Mouse (Mus musculus) CH12.LX (cell line): ENCODE results near the gene Btbd10. TPM values are rescaled to one million over a fixed set of nuclear protein-coding genes. Genes with fewer than 3 reads are reported as not detected.

Source experiments
- DNase-seq: peaks from one replicate; pipeline ENCODE4 v3.0.0-alpha.2; 2013; ENCODE audit errors: extremely low read depth
- H3K27ac ChIP-seq: 2 replicates; pipeline ENCODE4 v1.5.1; 2012; ENCODE audit warnings: low read depth, mild to moderate bottlenecking, control low read depth, moderate library complexity; ENCODE audit not compliant: insufficient read depth
- H3K27me3 ChIP-seq: replicated peaks from 2 replicates; pipeline ENCODE3; 2012; ENCODE audit warnings: inconsistent platforms
- H3K36me3 ChIP-seq, 2 experiments: replicated peaks in 1 of 2; 2 replicates each; pipeline versions ENCODE3 to v1.6.1; 2012; ENCODE audit warnings: inconsistent platforms in 1 of 2, low read length in 1 of 2, mild to moderate bottlenecking in 1 of 2, mixed read lengths in 1 of 2, moderate library complexity in 1 of 2; ENCODE audit not compliant: control insufficient read depth in 1 of 2, insufficient read depth in 1 of 2
- H3K4me1 ChIP-seq, 2 experiments: 2 replicates each; pipeline ENCODE4 v1.6.1; 2012; ENCODE audit warnings: inconsistent platforms in 1 of 2, moderate library complexity in 1 of 2; ENCODE audit not compliant: insufficient read depth in 2 of 2, control insufficient read depth in 1 of 2
- H3K4me2 ChIP-seq: 2 replicates; pipeline ENCODE4 v1.6.1; 2012; ENCODE audit warnings: low read depth, mild to moderate bottlenecking, control low read depth; ENCODE audit not compliant: poor library complexity, insufficient read depth, severe bottlenecking
- H3K4me3 ChIP-seq, 3 experiments: fragments of 150-350 bp in 1 of 3; sonication (generic) in 1 of 3; replicated peaks in 1 of 3; 2 replicates each; pipeline versions ENCODE3 to v1.5.1; 2011 to 2012; ENCODE audit warnings: low read depth in 2 of 3, low read length in 2 of 3, mild to moderate bottlenecking in 2 of 3, moderate library complexity in 2 of 3, control low read depth in 1 of 3, improper control_type of control experiment in 1 of 3, inconsistent platforms in 1 of 3, mixed read lengths in 1 of 3; ENCODE audit not compliant: poor library complexity in 1 of 3
- H3K79me2 ChIP-seq: replicated peaks from 2 replicates; pipeline ENCODE4 v1.6.1; 2012; ENCODE audit warnings: mild to moderate bottlenecking, moderate library complexity; ENCODE audit not compliant: control insufficient read depth, poor library complexity, insufficient read depth, severe bottlenecking; ENCODE audit errors: extremely low read depth
- H3K9ac ChIP-seq: 2 replicates; pipeline ENCODE4 v1.6.1; 2012; ENCODE audit warnings: low read depth, mild to moderate bottlenecking, control low read depth, moderate library complexity; ENCODE audit not compliant: insufficient read depth
- H3K9me3 ChIP-seq: replicated peaks from 2 replicates; pipeline ENCODE3; 2012; ENCODE audit warnings: low read length, inconsistent platforms, mixed read lengths
- CHD2 ChIP-seq: IDR thresholded peaks from 2 replicates; pipeline ENCODE4 v1.6.1; 2011; ENCODE audit warnings: low read length, improper control_type of control experiment
- CTCF ChIP-seq, 2 experiments: IDR thresholded peaks in 1 of 2; conservative IDR thresholded peaks in 1 of 2; 2 replicates each; pipeline ENCODE4 v1.5.1; 2011 to 2012; ENCODE audit warnings: low read depth in 2 of 2, low read length in 2 of 2, improper control_type of control experiment in 1 of 2, inconsistent platforms in 1 of 2, mild to moderate bottlenecking in 1 of 2, moderate library complexity in 1 of 2
- ELF1 ChIP-seq: IDR thresholded peaks from 2 replicates; pipeline ENCODE4 v1.6.1; 2014; ENCODE audit warnings: low read depth, mild to moderate bottlenecking, inconsistent platforms, low read length, improper control_type of control experiment
- GABPA ChIP-seq: IDR thresholded peaks from 2 replicates; pipeline ENCODE4 v1.6.1; 2012; ENCODE audit warnings: low read depth, low read length, improper control_type of control experiment, inconsistent platforms; ENCODE audit not compliant: insufficient replicate concordance
- HCFC1 ChIP-seq: IDR thresholded peaks from 2 replicates; pipeline ENCODE4 v1.6.1; 2012; ENCODE audit warnings: low read depth, mild to moderate bottlenecking, inconsistent platforms, low read length, improper control_type of control experiment
- IRF4 ChIP-seq: IDR thresholded peaks from 2 replicates; pipeline ENCODE4 v1.6.1; 2014; ENCODE audit warnings: low read depth, mild to moderate bottlenecking, inconsistent platforms, low read length, improper control_type of control experiment
- JUND ChIP-seq: conservative IDR thresholded peaks from 2 replicates; pipeline ENCODE4 v1.6.1; 2011; ENCODE audit warnings: low read depth, low read length, improper control_type of control experiment
- KAT2A ChIP-seq: IDR thresholded peaks from 2 replicates; pipeline ENCODE4 v1.6.1; 2012; ENCODE audit warnings: low read length, improper control_type of control experiment, inconsistent platforms; ENCODE audit not compliant: insufficient replicate concordance
- MAFK ChIP-seq: IDR thresholded peaks from 2 replicates; pipeline ENCODE4 v1.6.1; 2011; ENCODE audit warnings: low read length, improper control_type of control experiment; ENCODE audit not compliant: insufficient replicate concordance
- MAX ChIP-seq: IDR thresholded peaks from 2 replicates; pipeline ENCODE4 v1.6.1; 2011; ENCODE audit warnings: low read length, improper control_type of control experiment
- MEF2A ChIP-seq: IDR thresholded peaks from 2 replicates; pipeline ENCODE4 v1.6.1; 2014; ENCODE audit warnings: low read depth, mild to moderate bottlenecking, inconsistent platforms, low read length, improper control_type of control experiment, borderline replicate concordance
- MXI1 ChIP-seq: IDR thresholded peaks from 2 replicates; pipeline ENCODE4 v1.6.1; 2011; ENCODE audit warnings: mild to moderate bottlenecking, low read depth, low read length, improper control_type of control experiment
- MYC ChIP-seq: IDR thresholded peaks from 2 replicates; pipeline ENCODE4 v1.6.1; 2011; ENCODE audit warnings: low read depth, mild to moderate bottlenecking, improper control_type of control experiment, low read length
- PAX5 ChIP-seq: IDR thresholded peaks from 2 replicates; pipeline ENCODE4 v1.6.1; 2012; ENCODE audit warnings: low read length, inconsistent platforms, mixed read lengths
- POLR2A ChIP-seq: IDR thresholded peaks from 2 replicates; pipeline ENCODE4 v1.6.1; 2011; ENCODE audit warnings: low read depth, mild to moderate bottlenecking, improper control_type of control experiment, low read length
- RAD21 ChIP-seq: IDR thresholded peaks from 2 replicates; pipeline ENCODE4 v1.6.1; 2011; ENCODE audit warnings: low read depth, mild to moderate bottlenecking, low read length, improper control_type of control experiment, moderate library complexity
- RCOR1 ChIP-seq: conservative IDR thresholded peaks from 2 replicates; pipeline ENCODE4 v1.6.1; 2012; ENCODE audit warnings: low read depth, mild to moderate bottlenecking, inconsistent platforms, low read length, improper control_type of control experiment
- SIN3A ChIP-seq: IDR thresholded peaks from 2 replicates; pipeline ENCODE4 v1.6.1; 2012; ENCODE audit warnings: low read length, improper control_type of control experiment, inconsistent platforms
- SMC3 ChIP-seq: IDR thresholded peaks from 2 replicates; pipeline ENCODE4 v1.6.1; 2011; ENCODE audit warnings: low read depth, low read length, improper control_type of control experiment
- UBTF ChIP-seq: IDR thresholded peaks from 2 replicates; pipeline ENCODE4 v1.6.1; 2012; ENCODE audit warnings: low read depth, mild to moderate bottlenecking, inconsistent platforms, low read length, improper control_type of control experiment, moderate library complexity
- USF1 ChIP-seq: IDR thresholded peaks from 2 replicates; pipeline ENCODE4 v1.6.1; 2014; ENCODE audit warnings: low read depth, mild to moderate bottlenecking, inconsistent platforms, low read length, improper control_type of control experiment
- ZC3H11A ChIP-seq: IDR thresholded peaks from 2 replicates; pipeline ENCODE4 v1.6.1; 2012; ENCODE audit warnings: low read depth, mild to moderate bottlenecking, inconsistent platforms, low read length, improper control_type of control experiment
- ZNF384 ChIP-seq: IDR thresholded peaks from 2 replicates; pipeline ENCODE4 v1.6.1; 2012; ENCODE audit warnings: low read depth, low read length, improper control_type of control experiment, inconsistent platforms
- dilution Hi-C: fragments of 300-500 bp; cut with MboI; formaldehyde crosslinking; loops from 2 replicates; pipeline ENCODE4 v1.14.3; 2020; ENCODE audit warnings: low sequenced_read_pairs; ENCODE audit not compliant: extremely low pct_unique_long_range_greater_than_20kb, extremely low pct_ligation_motif_present
- in situ Hi-C: fragments of 300-500 bp; cut with MboI; formaldehyde crosslinking; loops from 3 replicates; pipeline ENCODE4 v1.14.3; 2019; ENCODE audit warnings: low sequenced_read_pairs, low pct_ligation_motif_present, low pct_unique_long_range_greater_than_20kb, mixed read lengths
- polyA plus RNA-seq: library from polyadenylated mRNA; unstranded; fragments of >175 nt; gene quantifications from 2 replicates; pipeline ENCODE4 v1.2.1, GENCODE M21; 2012; ENCODE audit warnings: low read depth; ENCODE audit not compliant: insufficient read length
- total RNA-seq, 2 experiments: library from RNA; depleted of rRNA; stranded (reverse); fragments of 300-350 nt in 1 of 2; fragments of >200 nt in 1 of 2; gene quantifications; 2 replicates each; pipeline ENCODE4 v1.2.3; 2012 to 2014

Gene Btbd10
- total and polyA plus RNA-seq, 3 experiments: 13.6 to 23.9 (median 17.0) TPM

- DNase-seq: peak; percentile 58
- Histone ChIP-seq H3K4me3 (no peak overlapping the region), H3K4me2 (no peak overlapping the region), H3K9me3 (no peaks in the 10 kb centered on the region), H3K79me2 (no peaks in the 10 kb centered on the region), H3K4me1 (peaks cover 0 to 18% of the 10 kb centered on the region in 2 experiments; a peak in 2 of 4 replicates), H3K27ac (no peak overlapping the region), H3K9ac (no peak overlapping the region), H3K36me3 (peaks cover 6 to 36% of the 10 kb centered on the region in 2 experiments)
- dilution Hi-C loops (no loop called here), in situ Hi-C loops (no loop called here)
- no peak for TF ChIP-seq MEF2A
- TF ChIP-seq ZNF384: no peak
- peak; percentile 49 to 81; a peak in 3 of 4 replicates for TF ChIP-seq CTCF (conservative IDR thresholded peaks at IDR 0.05 in 1 of 2, IDR thresholded peaks at IDR 0.05 in 1 of 2; ENCODE audit: low read depth in 2 of 2, low read length in 2 of 2)
- TF ChIP-seq SMC3: peak; percentile 67
- peak; percentile 60 for TF ChIP-seq RAD21
- TF ChIP-seq MAX: no peak
- TF ChIP-seq, all 38 proteins: peak for 3
- no peaks in the 10 kb centered on the region for H3K27me3 ChIP-seq
These were observed 57.4 kb downstream of the Btbd10 start for GRCm38 (mm10) chr7:113311784-113312183.

DNA sequence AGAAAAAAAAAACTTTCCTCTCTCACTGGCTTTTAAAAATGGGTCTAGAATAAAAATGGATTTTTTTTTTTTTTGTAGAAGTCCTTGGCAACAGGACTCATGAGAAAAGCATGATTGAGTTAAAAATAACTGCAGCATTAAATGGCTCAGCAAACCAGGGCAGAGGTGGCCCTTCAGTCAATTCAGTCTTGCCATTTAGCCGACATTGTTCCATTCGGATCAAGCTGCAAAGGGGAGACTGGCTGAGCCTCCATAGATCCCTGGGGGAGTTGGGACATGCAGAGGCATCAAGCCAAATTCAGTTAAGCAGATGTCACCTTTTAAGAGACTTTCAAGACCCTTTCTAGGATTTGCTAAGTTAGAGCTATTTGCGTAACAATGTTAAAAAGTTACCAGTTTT, 59.1 kb downstream of the Btbd10 start:
- no peak for TF ChIP-seq MXI1
- TF ChIP-seq USF1: no peak
- no peak for TF ChIP-seq SIN3A
- no peak for TF ChIP-seq PAX5
- no peak for TF ChIP-seq CHD2
- no peak for TF ChIP-seq ELF1
- DNase-seq: no peak
- H3K27me3 ChIP-seq: no peaks in the 10 kb centered on the region

DNA sequence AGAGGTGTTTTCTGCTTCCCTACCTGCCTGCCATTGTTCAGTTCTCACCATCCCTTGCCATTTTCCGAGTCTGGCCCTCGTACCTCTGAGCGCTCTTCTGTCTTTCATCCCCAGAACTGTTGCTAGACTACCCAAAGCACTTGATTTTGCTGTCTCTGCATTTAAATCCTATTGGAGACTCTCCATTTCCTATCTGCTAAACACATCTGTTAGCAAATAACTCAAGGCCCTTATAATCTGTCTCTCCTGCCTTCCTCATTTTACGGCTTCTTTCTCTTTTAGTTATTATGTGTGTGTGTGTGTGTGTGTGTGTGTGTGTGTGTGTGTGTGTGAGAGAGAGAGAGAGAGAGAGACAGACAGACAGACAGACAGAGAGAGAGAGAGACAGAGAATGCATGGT, 71.4 kb downstream of the Btbd10 start:
- H3K27ac ChIP-seq: no peak overlapping the region
- dilution Hi-C loops: no loop called here
- no peaks in the 10 kb centered on the region for H3K9me3 ChIP-seq
- no peaks in the 10 kb centered on the region for H3K79me2 ChIP-seq
- no peak overlapping the region for H3K4me2 ChIP-seq
- H3K4me1 ChIP-seq: peaks cover 0 to 14% of the 10 kb centered on the region in 2 experiments; a peak in 1 of 4 replicates
- DNase-seq: no peak
- in situ Hi-C loops: no loop called here
- TF ChIP-seq RCOR1 (no peak), RAD21 (no peak), ZC3H11A (no peak), IRF4 (no peak), MEF2A (no peak), KAT2A (no peak), MYC (no peak), SIN3A (no peak), UBTF (no peak), MAFK (no peak), GABPA (no peak), HCFC1 (no peak), JUND (no peak), POLR2A (no peak), ELF1 (no peak), CHD2 (no peak), ZNF384 (no peak), SMC3 (no peak), USF1 (no peak), CTCF (conservative IDR thresholded peaks at IDR 0.05 in 1 of 2, IDR thresholded peaks at IDR 0.05 in 1 of 2; ENCODE audit: low read depth in 2 of 2, low read length in 2 of 2) (no peak)
- TF ChIP-seq, all 38 proteins: peak for 0
- no peak overlapping the region for H3K9ac ChIP-seq
- H3K36me3 ChIP-seq: peaks cover 0 to 51% of the 10 kb centered on the region in 2 experiments
- no peaks in the 10 kb centered on the region for H3K27me3 ChIP-seq
- no peak overlapping the region for H3K4me3 ChIP-seq

More for the DNA sequence above, 59.1 kb downstream of the Btbd10 start:
- in situ Hi-C loops (no loop called here), dilution Hi-C loops (no loop called here)
- Histone ChIP-seq H3K9me3 (no peaks in the 10 kb centered on the region), H3K4me3 (no peak overlapping the region), H3K27ac (no peak overlapping the region), H3K9ac (no peak overlapping the region), H3K4me2 (no peak overlapping the region), H3K79me2 (no peaks in the 10 kb centered on the region), H3K4me1 (peaks cover 0 to 18% of the 10 kb centered on the region in 2 experiments; a peak in 2 of 4 replicates), H3K36me3 (peaks cover 6 to 41% of the 10 kb centered on the region in 2 experiments)
